Mouse (Mus musculus): ENCODE data around the gene Mfap1b.
"Not testable (repeated sequence)": the region's sequence is repeated elsewhere in the genome, so short reads cannot be mapped to it uniquely, and the experiment has no call there.

The Mfap1b gene

GRCm38 (mm10) chr2:121473301-121474179, at the start of gene Mfap1b:
Gene Mfap1b (minus strand): TSS chr2:121474067.
- peak; percentile 88 for DNase-seq

DNA sequence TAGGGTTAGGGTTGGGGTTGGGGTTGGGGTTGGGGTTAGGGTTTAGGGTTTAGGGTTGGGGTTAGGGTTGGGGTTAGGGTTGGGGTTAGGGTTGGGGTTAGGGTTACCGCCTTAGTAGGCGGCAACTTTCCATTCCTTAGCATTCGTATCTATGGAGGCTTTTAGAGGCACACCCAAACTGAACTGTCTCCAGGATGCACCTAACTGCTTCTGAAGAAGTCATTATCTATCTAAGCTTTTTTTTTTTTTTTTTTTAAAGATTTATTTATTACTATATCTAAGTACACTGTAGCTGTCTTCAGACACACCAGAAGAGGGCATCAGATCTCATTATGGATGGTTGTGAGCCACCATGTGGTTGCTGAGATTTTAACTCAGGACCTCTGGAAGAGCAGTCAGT, 49.0 kb upstream of the Mfap1b start:
- not testable (repeated sequence) for DNase-seq

- DNase-seq: no peak
These were observed 48.1 kb upstream of the Mfap1b start for GRCm38 (mm10) chr2:121522006-121522405.

DNA sequence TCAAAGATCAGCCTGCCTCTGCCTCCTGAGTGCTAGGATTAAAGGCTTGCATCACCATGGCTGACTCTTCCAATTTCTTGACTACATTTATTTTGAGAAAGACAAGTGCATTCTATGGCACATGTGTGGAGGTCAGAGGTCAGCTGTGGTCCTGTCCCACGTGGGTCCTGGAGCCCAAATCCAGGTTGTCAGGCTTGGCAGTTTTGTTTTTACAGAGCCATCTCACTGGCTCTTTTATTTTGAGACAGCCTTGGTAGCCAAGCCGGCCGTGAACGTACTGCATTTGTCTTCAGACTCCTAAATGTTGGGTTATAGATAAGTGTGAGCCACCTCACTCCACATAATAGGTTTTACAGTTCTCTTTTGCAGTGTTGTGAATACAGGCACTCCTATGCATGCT, 44.8 kb upstream of the Mfap1b start:
- not testable (repeated sequence) for DNase-seq

DNA sequence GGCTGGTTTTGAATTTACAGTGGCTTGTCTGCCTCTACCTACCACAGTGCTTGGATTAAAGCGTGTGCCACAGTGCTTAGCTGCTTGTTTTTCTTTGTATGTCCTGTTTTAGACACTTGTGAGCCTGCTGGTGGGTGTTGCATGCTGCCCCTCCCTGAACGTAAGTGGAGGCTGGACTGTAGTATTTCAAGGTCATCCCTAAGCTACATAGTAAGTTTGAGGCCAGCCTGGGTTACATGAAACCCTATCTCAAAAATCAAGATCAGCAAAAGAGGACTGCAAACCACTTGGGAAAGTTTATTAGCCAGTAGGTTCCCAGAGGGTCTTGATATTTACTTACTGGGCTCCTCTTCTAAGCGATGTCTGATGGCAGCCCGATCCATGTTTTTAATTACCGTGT, 44.2 kb upstream of the Mfap1b start:
- no peak for DNase-seq

GRCm38 (mm10) chr2:121514211-121514610, 40.3 kb upstream of the Mfap1b start:
- no peak for DNase-seq

- DNase-seq: not testable (repeated sequence)
These were observed 39.3 kb upstream of the Mfap1b start for GRCm38 (mm10) chr2:121512991-121513765.

DNA sequence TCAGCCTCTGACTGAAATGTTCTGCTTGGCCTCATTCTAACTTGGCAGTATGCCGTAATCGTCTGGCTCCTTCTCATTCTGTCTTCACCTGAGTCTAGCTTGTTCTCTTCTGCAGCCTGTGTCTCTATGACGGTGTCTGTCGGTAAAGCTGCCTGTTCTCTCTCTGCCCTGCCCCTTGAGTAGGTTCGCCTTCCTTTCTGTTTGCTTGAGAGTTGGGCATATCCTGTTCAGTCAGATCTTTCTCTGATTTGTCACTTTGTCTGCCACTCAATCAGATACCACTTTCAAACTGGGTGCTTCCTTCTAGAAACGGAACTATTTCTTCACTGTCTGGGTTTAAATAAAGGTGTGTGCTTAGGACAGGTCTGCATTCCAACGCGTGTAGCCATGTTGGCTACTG, 37.5 kb upstream of the Mfap1b start:
- DNase-seq: no peak

GRCm38 (mm10) chr2:121509584-121509983, 35.7 kb upstream of the Mfap1b start:
- DNase-seq: peak; percentile 82

DNA sequence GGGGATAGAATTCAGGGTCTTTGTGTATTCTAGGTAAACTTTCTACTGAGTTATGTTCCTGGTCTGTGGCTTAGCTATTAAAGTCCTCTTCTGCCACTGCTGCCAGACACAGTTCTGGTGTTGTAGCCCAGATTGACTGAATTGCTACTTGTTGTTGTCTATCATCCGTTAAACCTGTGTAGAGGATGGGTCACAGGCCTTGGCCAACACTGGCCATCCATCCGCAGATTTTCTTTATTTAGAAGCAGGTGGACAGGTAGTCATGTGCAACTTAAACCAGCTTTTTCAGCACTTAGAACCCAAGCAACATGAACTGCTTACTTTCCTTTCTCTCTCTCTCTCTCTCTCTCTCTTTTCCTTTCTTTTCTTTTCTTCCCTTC, 34.1 kb upstream of the Mfap1b start:
- no peak for DNase-seq

GRCm38 (mm10) chr2:121507173-121507950, 33.5 kb upstream of the Mfap1b start:
- DNase-seq: no peak

GRCm38 (mm10) chr2:121505942-121506882, 32.3 kb upstream of the Mfap1b start, which contains the start of the genes Mfap1a and Wdr76:
Gene Mfap1a (minus strand): TSS chr2:121506665.
Gene Wdr76 (plus strand): TSS chr2:121506723.
- DNase-seq: peak; percentile 90

DNA sequence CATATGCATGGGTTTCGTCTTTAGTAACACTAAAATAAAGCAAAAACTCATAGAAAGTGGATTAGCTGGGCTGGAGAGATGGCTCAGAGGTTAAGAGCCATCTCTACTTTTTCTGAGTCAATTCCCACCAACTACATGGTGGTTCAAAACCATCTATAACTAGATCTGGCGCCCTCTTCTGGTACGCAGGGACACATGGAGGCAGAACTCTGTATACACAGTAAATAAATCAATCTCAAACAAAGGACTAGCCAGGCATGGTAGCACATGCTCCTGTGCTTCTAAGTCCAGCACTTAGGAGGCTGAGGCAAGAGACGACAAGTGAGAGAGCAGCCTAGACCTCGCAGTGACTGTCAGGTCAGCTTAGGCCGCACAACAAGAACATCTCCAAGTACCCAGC, 27.7 kb upstream of the Mfap1b start:
- not testable (repeated sequence) for DNase-seq

GRCm38 (mm10) chr2:121484403-121484802, 10.5 kb upstream of the Mfap1b start:
- not testable (repeated sequence) for DNase-seq

DNA sequence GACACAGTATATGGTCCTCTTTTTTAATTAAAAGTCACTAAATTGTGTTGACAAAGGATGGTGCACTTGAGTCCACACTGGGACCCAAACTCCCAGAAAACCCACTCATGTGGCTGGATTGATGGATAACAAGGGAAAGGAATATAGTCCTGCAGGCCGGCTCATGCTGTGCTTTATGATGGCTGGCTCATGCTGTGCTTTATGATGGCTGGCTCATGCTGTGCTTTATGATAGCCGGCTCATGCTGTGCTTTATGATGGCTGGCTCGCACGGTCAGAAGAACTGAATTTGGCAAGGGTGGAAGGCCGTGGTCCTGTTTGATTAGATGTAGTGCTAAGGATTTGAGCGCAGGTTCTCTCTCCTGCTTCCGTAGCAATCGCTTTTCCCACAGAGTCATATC, 9.7 kb upstream of the Mfap1b start:
- no peak for DNase-seq

DNA sequence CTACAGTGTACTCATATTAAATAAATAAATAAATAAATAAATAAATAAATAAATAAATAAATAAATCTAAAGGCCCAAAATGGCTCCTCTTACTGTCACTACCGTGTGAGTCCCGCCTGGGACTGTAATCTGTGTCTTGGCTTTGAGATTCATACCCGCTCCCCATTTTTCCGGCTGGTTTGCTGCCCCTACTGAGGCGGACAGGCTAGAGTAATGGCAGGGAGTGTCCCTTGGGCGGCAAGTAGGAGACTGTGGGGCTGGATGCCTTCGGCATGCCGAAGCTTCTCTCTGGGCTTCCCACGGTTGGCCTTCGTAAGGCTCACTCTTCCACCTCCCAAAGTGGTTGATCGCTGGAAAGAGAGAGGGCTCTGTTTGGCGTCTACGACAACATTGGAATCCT, 7.0 kb upstream of the Mfap1b start:
- not testable (repeated sequence) for DNase-seq

- peak; percentile 17 for DNase-seq
These were observed 6.6 kb upstream of the Mfap1b start for GRCm38 (mm10) chr2:121480498-121480897.

GRCm38 (mm10) chr2:121477491-121478266, 3.8 kb upstream of the Mfap1b start:
- no peak for DNase-seq

DNA sequence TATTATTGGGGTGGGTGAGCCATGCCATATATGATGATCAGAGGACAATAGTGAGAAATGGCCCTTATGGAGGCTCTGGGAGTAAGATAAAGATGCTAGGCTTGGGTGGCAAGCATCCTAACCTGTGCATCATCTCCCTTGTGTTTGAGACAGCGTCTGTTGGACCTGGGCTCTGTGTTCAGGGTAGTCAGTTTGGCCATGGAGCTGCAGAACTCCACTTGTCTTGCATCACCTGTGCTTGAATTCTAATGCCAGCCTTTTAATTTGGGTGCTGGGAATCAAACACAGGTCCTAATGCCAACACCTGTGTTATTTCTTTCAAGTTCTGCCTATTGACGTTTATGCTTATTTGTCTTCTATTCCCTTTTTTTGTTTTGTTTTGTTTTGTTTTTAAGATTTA, 1.4 kb upstream of the Mfap1b start:
- not testable (repeated sequence) for DNase-seq

DNA sequence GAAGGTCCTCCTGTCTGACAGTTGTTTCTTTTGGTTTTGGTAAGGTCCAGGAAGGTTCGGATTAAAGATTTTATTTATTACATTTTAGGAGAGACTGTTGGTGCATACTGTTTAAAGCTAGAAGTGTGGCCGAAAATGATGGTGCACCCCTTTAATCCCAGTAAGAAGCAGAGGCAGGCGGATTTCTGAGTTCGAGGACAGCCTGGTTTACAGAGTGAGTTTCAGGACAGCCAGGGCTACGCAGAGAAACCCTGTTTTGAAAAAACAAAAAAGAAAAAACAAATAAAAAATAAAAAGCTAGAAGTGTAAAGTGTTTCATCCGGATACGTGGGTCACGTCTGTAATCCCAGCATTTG, 291 bp upstream of the Mfap1b start:
- no peak for DNase-seq

- not testable (repeated sequence) for DNase-seq
These were observed 1.1 kb downstream of the Mfap1b start for GRCm38 (mm10) chr2:121472783-121473182.

Measured in kidney, postnatal 14 days (tissue).